ENCODE assay signal across 17 mouse cellular contexts in the genomic region with DNA sequence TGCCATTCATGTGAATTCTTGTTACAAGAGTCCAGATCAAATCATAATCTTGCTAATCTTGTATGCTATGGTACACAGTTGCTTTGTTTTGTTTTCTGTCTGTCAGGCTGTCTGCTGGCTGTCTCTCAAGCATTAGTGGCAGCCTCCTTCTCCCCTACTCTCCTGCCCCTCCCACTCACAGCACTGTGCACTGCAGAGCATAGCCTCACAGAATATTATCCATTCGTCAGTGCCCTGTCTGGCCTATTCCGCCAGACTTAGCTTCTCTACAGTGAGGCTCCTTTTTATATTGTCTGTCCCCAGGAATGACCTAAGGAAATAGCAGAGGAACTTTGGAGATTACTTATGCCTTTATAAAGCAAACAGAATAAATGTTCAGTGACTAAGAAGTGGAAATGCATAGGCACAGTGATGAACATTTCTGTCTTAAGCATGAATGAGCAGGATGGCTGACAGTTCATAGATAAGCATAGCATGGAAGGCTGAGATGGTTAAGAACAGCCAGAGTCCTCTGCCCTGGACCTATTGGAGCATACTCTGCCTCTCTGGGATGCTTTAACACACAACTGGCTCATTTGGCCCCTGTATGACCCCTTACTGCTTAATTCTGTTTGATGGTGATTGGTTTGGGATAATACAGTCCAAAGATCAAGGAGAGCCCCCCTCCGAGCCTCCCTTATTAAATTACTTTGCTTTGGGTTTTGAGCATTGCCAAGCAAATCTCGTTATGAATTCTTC.
A peak's percentile ranks its signal among the peaks of the same experiment; 100 is the strongest.
DNase-seq lines count a peak whose midpoint lies in the region; ATAC-seq and TF ChIP-seq lines count a peak whose summit lies in the region.
"Had no signal": no experiment of that assay in that cellular context is flagged by ENCODE, and none has a peak within 500 bp of the region (broad histone marks: within the 10 kb centered on the region; RNA-seq: fewer than 3 reads in every experiment).

No protein-coding gene starts in this region.

- WGBS in midbrain, embryonic 12.5 days = 23% methylated on average over 4 of the region's 4 CpGs
- WGBS in midbrain, embryonic 10.5 days = 41% methylated on average over 4 of the region's 4 CpGs
- WGBS in hindbrain, embryonic 15.5 days = 44% methylated on average over 4 of the region's 4 CpGs
- 61% methylated on average over 4 of the region's 4 CpGs for WGBS in liver, postnatal 0 days (ENCODE audit: insufficient replicate concordance)

- no peaks in the 10 kb centered on the region for H3K9me3 ChIP-seq in midbrain, embryonic 12.5 days
- H3K9me3 ChIP-seq in midbrain, embryonic 10.5 days (replicated peaks) = no peaks in the 10 kb centered on the region
- no peaks in the 10 kb centered on the region for H3K9me3 ChIP-seq in hindbrain, embryonic 15.5 days
- no peaks in the 10 kb centered on the region for H3K9me3 ChIP-seq in liver, postnatal 0 days (ENCODE audit: low read length)
- H3K9me3 ChIP-seq: limb, embryonic 12.5 days; liver, embryonic 13.5 days; stomach, embryonic 15.5 days had no signal

- H3K36me3 ChIP-seq in midbrain, embryonic 12.5 days = no peaks in the 10 kb centered on the region
- H3K36me3 ChIP-seq in midbrain, embryonic 10.5 days = no peaks in the 10 kb centered on the region
- H3K36me3 ChIP-seq in hindbrain, embryonic 15.5 days = no peaks in the 10 kb centered on the region
- no peaks in the 10 kb centered on the region for H3K36me3 ChIP-seq in liver, postnatal 0 days (replicated peaks; ENCODE audit: insufficient read depth, low read length)
- H3K36me3 ChIP-seq: limb, embryonic 12.5 days; liver, embryonic 13.5 days; stomach, embryonic 15.5 days had no signal

- TF ChIP-seq CTCF in liver, postnatal 0 days (IDR thresholded peaks at IDR 0.05; ENCODE audit: low read depth) = no peak

- H3K27me3 ChIP-seq in midbrain, embryonic 12.5 days = no peaks in the 10 kb centered on the region
- no peaks in the 10 kb centered on the region for H3K27me3 ChIP-seq in midbrain, embryonic 10.5 days (ENCODE audit: low read depth, poor library complexity, severe bottlenecking)
- no peaks in the 10 kb centered on the region for H3K27me3 ChIP-seq in hindbrain, embryonic 15.5 days
- no peaks in the 10 kb centered on the region for H3K27me3 ChIP-seq in liver, postnatal 0 days (ENCODE audit: insufficient read depth, low read length)
- H3K27me3 ChIP-seq: limb, embryonic 12.5 days; liver, embryonic 13.5 days; stomach, embryonic 15.5 days had no signal

- H3K9ac ChIP-seq in midbrain, embryonic 12.5 days (replicated peaks) = no peak overlapping the region
- H3K9ac ChIP-seq in hindbrain, embryonic 15.5 days = no peak overlapping the region
- no peak overlapping the region for H3K9ac ChIP-seq in liver, postnatal 0 days (replicated peaks)
- H3K9ac ChIP-seq: limb, embryonic 12.5 days; liver, embryonic 13.5 days; stomach, embryonic 15.5 days had no signal

- no peak for TF ChIP-seq EP300 in liver, postnatal 0 days (IDR thresholded peaks at IDR 0.05; ENCODE audit: low read depth)

- peak; percentile 63; the same call in 1 of the 2 replicates for ATAC-seq in midbrain, embryonic 12.5 days (ENCODE audit: low FRiP score, low read depth)
- peak; percentile 66; the same call in 1 of the 2 replicates for ATAC-seq in hindbrain, embryonic 15.5 days (ENCODE audit: low FRiP score, low read depth)
- ATAC-seq in liver, postnatal 0 days = no peak
- ATAC-seq: forebrain, embryonic 14.5 days had no signal

- H3K4me1 ChIP-seq in midbrain, embryonic 12.5 days = no peaks in the 10 kb centered on the region
- H3K4me1 ChIP-seq in midbrain, embryonic 10.5 days = peaks cover 7% of the 10 kb centered on the region
- no peaks in the 10 kb centered on the region for H3K4me1 ChIP-seq in hindbrain, embryonic 15.5 days (replicated peaks)
- H3K4me1 ChIP-seq in liver, postnatal 0 days (ENCODE audit: insufficient read depth) = no peaks in the 10 kb centered on the region
- H3K4me1 ChIP-seq: limb, embryonic 12.5 days; liver, embryonic 13.5 days; stomach, embryonic 15.5 days had no signal

- H3K4me2 ChIP-seq in midbrain, embryonic 12.5 days (replicated peaks) = no peak overlapping the region
- H3K4me2 ChIP-seq in hindbrain, embryonic 15.5 days = no peak overlapping the region
- no peak overlapping the region for H3K4me2 ChIP-seq in liver, postnatal 0 days (ENCODE audit: low read depth, low read length)
- H3K4me2 ChIP-seq: heart, embryonic 11.5 days; limb, embryonic 12.5 days; liver, embryonic 13.5 days; stomach, embryonic 15.5 days had no signal

- H3K27ac ChIP-seq in midbrain, embryonic 12.5 days (replicated peaks) = no peak overlapping the region
- H3K27ac ChIP-seq in midbrain, embryonic 10.5 days (replicated peaks) = no peak overlapping the region
- H3K27ac ChIP-seq in hindbrain, embryonic 15.5 days (replicated peaks) = no peak overlapping the region
- no peak overlapping the region for H3K27ac ChIP-seq in liver, postnatal 0 days (ENCODE audit: low read depth)
- H3K27ac ChIP-seq: kidney, postnatal 0 days; limb, embryonic 12.5 days; liver, embryonic 13.5 days; stomach, embryonic 15.5 days had no signal

- H3K4me3 ChIP-seq in midbrain, embryonic 12.5 days = no peak overlapping the region
- no peak overlapping the region for H3K4me3 ChIP-seq in midbrain, embryonic 10.5 days
- no peak overlapping the region for H3K4me3 ChIP-seq in hindbrain, embryonic 15.5 days
- no peak overlapping the region for H3K4me3 ChIP-seq in liver, postnatal 0 days (ENCODE audit: low read depth, low read length)
- H3K4me3 ChIP-seq: limb, embryonic 12.5 days; liver, embryonic 13.5 days; stomach, embryonic 15.5 days had no signal

- DNase-seq in midbrain, embryonic 10.5 days (ENCODE audit: low spot score) = no peak
- peak; percentile 3 for DNase-seq in embryo, embryonic 11 days
- peak; percentile 60 for DNase-seq in retina, postnatal 1 day
- no peak for DNase-seq in liver, postnatal 0 days
- no peak for DNase-seq in urinary bladder, postnatal 36 days (ENCODE audit: low spot score in 2 of 2)
- DNase-seq: cerebellum, postnatal 25 days; heart, postnatal 14 days; kidney, adult 11 months; liver, embryonic 13.5 days; thymus, adult 2 months had no signal

Comparison
In these comparisons a context has a peak if more than half of its experiments do, and no peak if none do; other contexts are left out.
1. DNase-seq: peak in embryo, embryonic 11 days (single experiment) and retina, postnatal 1 day (single experiment); none in midbrain, embryonic 10.5 days (single experiment), liver, postnatal 0 days (single experiment) and urinary bladder, postnatal 36 days (0 of 2).